Mouse (Mus musculus) lung, adult 2 months (tissue): ENCODE measurements around the gene Tfdp2.

Source experiments
- CTCF ChIP-seq: fragments of 200-500 bp; IDR thresholded peaks from 2 replicates; pipeline ENCODE4 v1.5.1; 2011; ENCODE audit warnings: mild to moderate bottlenecking, low read length, control low read depth; ENCODE audit not compliant: insufficient read depth
- POLR2A ChIP-seq: fragments of 200-500 bp; IDR thresholded peaks from 2 replicates; pipeline ENCODE4 v1.6.1; 2011; ENCODE audit warnings: low read depth, mild to moderate bottlenecking, control low read depth, low read length, borderline replicate concordance; ENCODE audit errors: extremely low read depth

GRCm38 (mm10) chr9:96163443-96163842 lies 32.6 kb upstream of the Tfdp2 start:
- no peak for TF ChIP-seq CTCF
- no peak for TF ChIP-seq POLR2A
